Mouse (Mus musculus) fat pad, adult 2 months (tissue): ENCODE data around the gene Rundc3a.

ENCODE experiments used
- DNase-seq: peaks from one replicate; pipeline ENCODE4 v3.0.0-alpha.2; 2011; ENCODE audit warnings: low read depth, low spot score; ENCODE audit errors: extremely low read depth

Rundc3a gene

GRCm38 (mm10) chr11:102446581-102447461 is 53.6 kb downstream of the Rundc3a start:
- DNase-seq: no peak

GRCm38 (mm10) chr11:102447497-102447896 is 54.3 kb downstream of the Rundc3a start, which contains the start of gene Fam171a2:
Gene Fam171a2 (minus strand): TSS chr11:102447682.
- DNase-seq: no peak

GRCm38 (mm10) chr11:102448327-102448726 is 55.1 kb downstream of the Rundc3a start:
- no peak for DNase-seq

GRCm38 (mm10) chr11:102449043-102450008 is 56.1 kb downstream of the Rundc3a start:
- DNase-seq: no peak
